Comparison of ENCODE assay signal across 1 mouse cellular context in the genomic region with DNA sequence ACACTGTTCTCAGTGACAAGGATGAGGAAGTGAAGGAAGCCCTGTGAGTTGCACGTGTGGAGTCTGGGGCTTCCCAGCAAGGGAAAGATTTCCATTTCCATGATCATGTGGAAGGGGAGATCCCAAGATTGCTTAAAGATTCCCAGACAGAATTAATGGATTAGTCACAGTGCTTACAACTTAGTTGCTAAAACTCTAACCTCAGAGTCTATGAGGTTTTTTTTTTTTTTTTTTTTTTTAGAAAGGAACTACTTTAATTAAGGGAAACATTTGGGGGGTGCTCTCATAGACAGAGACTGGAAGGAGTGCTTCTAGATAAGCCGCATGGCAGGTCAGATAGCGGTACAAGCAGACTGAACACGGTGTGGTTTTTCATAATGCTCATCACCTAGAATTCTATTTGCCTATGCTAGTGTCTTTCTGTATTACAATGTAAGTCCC.
A peak's percentile ranks its signal among the peaks of the same experiment; 100 is the strongest.
TF ChIP-seq lines count a peak whose summit lies in the region.

No protein-coding gene starts in this region.

TF ChIP-seq in CH12.LX, 34 proteins besides CTCF, POLR2A, EP300 and RAD21 (continued from another document):
- TF ChIP-seq MEF2A (IDR thresholded peaks at IDR 0.05; ENCODE audit: borderline replicate concordance, low read depth, low read length) (no peak), ZNF384 (IDR thresholded peaks at IDR 0.05; ENCODE audit: low read depth, low read length) (peak; percentile 65), MYC (IDR thresholded peaks at IDR 0.05; ENCODE audit: low read depth, low read length) (0 out of 2 replicates have a peak, but pooled peaks have one; percentile 36), BHLHE40 (IDR thresholded peaks at IDR 0.05; ENCODE audit: low read depth, low read length) (peak; percentile 78), NELFE (IDR thresholded peaks at IDR 0.05; ENCODE audit: low read depth, low read length) (no peak)
